Mouse (Mus musculus) midbrain, embryonic 10.5 days (tissue): ENCODE measurements around the gene Slk. TPM values are rescaled to one million over a fixed set of nuclear protein-coding genes. Genes with fewer than 3 reads are reported as not detected.
A peak's percentile ranks its signal among the peaks of the same experiment; 100 is the strongest.

ENCODE experiments used
- DNase-seq: peaks from one replicate; pipeline ENCODE4 v3.0.0-alpha.2; 2017; ENCODE audit warnings: low spot score
- H3K27ac ChIP-seq: fragments of 300-500 bp; sonication (generic); replicated peaks from 2 replicates; pipeline ENCODE4 v1.5.1; 2016; ENCODE audit warnings: mild to moderate bottlenecking
- H3K27me3 ChIP-seq: fragments of 300-500 bp; sonication (generic); 2 replicates; pipeline ENCODE4 v1.6.1; 2016; ENCODE audit warnings: low read depth, mild to moderate bottlenecking; ENCODE audit not compliant: poor library complexity, severe bottlenecking
- H3K36me3 ChIP-seq: fragments of 300-500 bp; sonication (generic); 2 replicates; pipeline ENCODE4 v1.6.1; 2016; ENCODE audit warnings: mild to moderate bottlenecking, moderate library complexity
- H3K4me1 ChIP-seq: fragments of 300-500 bp; sonication (generic); 2 replicates; pipeline ENCODE4 v1.6.1; 2016
- H3K4me3 ChIP-seq: fragments of 300-500 bp; sonication (generic); 2 replicates; pipeline ENCODE4 v1.5.1; 2016; ENCODE audit warnings: mild to moderate bottlenecking, moderate library complexity
- H3K9me3 ChIP-seq: fragments of 300-500 bp; sonication (generic); replicated peaks from 2 replicates; pipeline ENCODE4 v1.6.1; 2016; ENCODE audit warnings: mild to moderate bottlenecking
- WGBS: fragments of 180-500 bp; shearing (Covaris S2); methylation state at CpG from one replicate; pipeline ENCODE4 v1.1.7; 2016; 5-methylcytosine and 5-hydroxymethylcytosine counted together
- polyA plus RNA-seq: library from polyadenylated mRNA; unstranded; fragments of >200 nt; fragmentation: Nextera tagmentation; extraction: Ambion mirVana; gene quantifications from 2 replicates; pipeline ENCODE4 v1.2.1, GENCODE M21; 2016

Slk gene
- polyA plus RNA-seq, 1 experiment from 2014 or later = 7.0 TPM

DNA sequence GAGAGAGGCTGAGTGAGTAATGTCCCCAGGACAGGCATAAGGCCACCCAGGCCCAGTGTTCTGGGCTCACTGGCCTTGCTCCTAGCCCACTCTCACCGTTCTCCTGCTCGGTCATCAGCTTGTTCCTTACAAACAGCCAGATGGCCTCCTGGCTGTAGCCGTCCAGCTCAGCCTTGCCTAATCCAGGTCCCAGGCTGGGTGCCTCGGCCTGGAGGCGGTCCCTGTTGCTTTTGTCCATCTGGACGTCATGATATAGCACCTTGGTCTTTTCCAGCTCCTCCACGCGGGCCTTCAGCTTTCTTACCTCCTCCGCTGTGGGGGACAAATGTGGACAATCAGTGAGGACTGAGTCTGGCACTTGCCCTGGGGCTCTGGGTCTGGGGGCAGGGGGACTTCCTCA, 88.9 kb downstream of the Slk start:
- Histone ChIP-seq H3K4me3 (no peak overlapping the region), H3K36me3 (no peaks in the 10 kb centered on the region), H3K27ac (peak overlapping the region; percentile 1; the same call in 1 of the 2 replicates), H3K27me3 (no peaks in the 10 kb centered on the region), H3K9me3 (no peaks in the 10 kb centered on the region), H3K4me1 (peaks cover 18% of the 10 kb centered on the region)
- WGBS = 75% methylated on average over 9 of the region's 9 CpGs
- DNase-seq = no peak

DNA sequence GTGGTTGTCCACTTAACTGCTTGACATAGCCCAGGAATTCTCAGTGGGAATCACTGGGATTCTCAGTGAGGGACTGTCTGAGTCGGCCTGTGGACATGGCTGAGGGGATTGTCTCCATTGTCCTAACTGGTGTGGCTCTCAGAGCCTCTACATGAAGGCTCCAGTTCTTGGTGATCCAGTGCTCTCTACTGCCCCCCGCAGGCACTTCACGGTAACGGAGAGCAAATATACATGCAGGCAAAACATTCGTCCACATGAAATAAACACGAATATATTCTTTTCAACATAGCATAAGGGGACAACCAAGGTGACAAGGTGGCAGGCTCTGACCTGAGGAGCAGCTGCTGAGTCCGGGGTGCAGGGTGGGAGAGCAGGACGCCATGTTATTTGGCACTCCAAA, 94.9 kb downstream of the Slk start:
- H3K9me3 ChIP-seq = no peaks in the 10 kb centered on the region
- no peak overlapping the region for H3K4me3 ChIP-seq
- peak; percentile 50 for DNase-seq
- H3K27me3 ChIP-seq = no peaks in the 10 kb centered on the region
- no peaks in the 10 kb centered on the region for H3K36me3 ChIP-seq
- H3K27ac ChIP-seq = no peak overlapping the region
- peaks cover 8% of the 10 kb centered on the region for H3K4me1 ChIP-seq
- WGBS = 34% methylated on average over 8 of the region's 8 CpGs

DNA sequence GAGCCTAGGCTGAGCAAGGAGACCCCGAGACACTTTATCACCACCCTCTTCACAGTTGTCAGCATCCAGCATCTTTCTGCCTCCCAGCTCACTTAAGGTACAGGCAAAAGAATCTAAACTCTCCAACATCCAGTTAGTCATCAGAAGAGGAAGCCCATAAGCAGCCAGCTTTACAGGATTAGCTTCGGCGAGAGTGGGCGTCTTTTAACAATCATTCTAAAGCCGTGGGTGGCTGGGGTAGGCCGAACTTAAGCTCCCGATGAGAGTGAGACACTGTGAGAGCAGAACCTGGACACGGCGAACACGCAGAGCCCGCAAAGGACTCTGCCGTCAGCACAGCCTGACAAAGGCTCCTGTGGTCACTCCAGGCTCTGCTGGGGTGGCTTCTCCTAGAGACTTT, 99.2 kb downstream of the Slk start:
- no peaks in the 10 kb centered on the region for H3K36me3 ChIP-seq
- H3K9me3 ChIP-seq = no peaks in the 10 kb centered on the region
- no peaks in the 10 kb centered on the region for H3K27me3 ChIP-seq
- H3K4me3 ChIP-seq = no peak overlapping the region
- H3K27ac ChIP-seq = no peak overlapping the region
- 69% methylated on average over 12 of the region's 12 CpGs for WGBS
- H3K4me1 ChIP-seq = peaks cover 8% of the 10 kb centered on the region
- no peak for DNase-seq

DNA sequence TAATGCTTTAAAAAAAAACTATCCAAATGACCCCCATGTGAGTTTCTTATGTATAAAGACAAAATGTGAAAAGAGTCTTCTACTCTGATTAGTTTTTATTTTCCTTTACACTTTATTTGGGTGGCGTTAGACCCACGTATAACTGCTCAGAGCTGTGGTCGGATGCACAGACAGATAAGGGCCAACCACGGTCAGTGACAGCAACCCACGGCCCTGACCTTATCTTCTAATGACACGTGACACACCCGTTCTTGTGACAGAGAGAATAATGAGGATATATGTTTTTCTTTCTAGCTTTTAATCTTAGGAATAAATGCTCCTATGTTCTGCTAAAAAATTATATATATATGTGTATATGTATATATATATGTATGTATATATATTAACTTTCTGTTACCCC, 110.1 kb downstream of the Slk start:
- peaks cover 20% of the 10 kb centered on the region for H3K4me1 ChIP-seq
- DNase-seq = no peak
- no peak overlapping the region for H3K4me3 ChIP-seq
- H3K9me3 ChIP-seq = no peaks in the 10 kb centered on the region
- 86% methylated on average over 7 of the region's 7 CpGs for WGBS
- H3K36me3 ChIP-seq = no peaks in the 10 kb centered on the region
- H3K27ac ChIP-seq = no peak overlapping the region
- H3K27me3 ChIP-seq = peaks cover 26% of the 10 kb centered on the region

DNA sequence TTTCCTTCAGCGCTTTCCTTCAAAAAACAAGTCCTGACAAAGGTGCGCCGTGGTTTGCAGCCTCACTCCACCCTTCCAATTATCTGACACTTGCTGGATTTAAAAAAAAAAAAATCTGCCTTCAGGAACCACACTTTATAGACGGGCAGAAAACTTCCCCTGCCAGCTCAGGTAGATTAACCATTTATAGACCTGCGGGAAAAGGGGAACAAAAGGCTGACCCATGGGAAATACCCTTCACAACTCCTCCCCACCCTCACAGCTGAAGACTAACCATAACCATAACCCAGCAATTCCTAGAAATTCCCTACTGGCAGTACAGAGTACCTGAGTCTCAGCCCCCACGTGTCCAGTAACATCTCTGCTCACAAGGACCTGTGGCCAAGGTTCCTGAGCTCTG, 112.5 kb downstream of the Slk start, which contains the start of gene Col17a1:
TSS of gene Col17a1 (minus strand) at position 101 of the 400 bp plus-strand sequence.
- no peaks in the 10 kb centered on the region for H3K36me3 ChIP-seq
- H3K9me3 ChIP-seq = no peaks in the 10 kb centered on the region
- no peak for DNase-seq
- H3K4me1 ChIP-seq = peaks cover 15% of the 10 kb centered on the region
- H3K4me3 ChIP-seq = no peak within 1 kb of the TSS
- WGBS = 81% methylated on average over 6 of the region's 6 CpGs
- H3K27ac ChIP-seq = no peak within 1 kb of the TSS
- peaks cover 32% of the 10 kb centered on the region for H3K27me3 ChIP-seq

Other genes with a start within 250 kb of the Slk start
- 1.7 TPM in 2 replicates for gene Sh3pxd2a, start 115.3 kb upstream of the Slk start, polyA plus RNA-seq
- gene Stn1, start 42.2 kb upstream of the Slk start, polyA plus RNA-seq = 52.5 and 63.4 TPM in 2 replicates
- 0.17 and 0.31 TPM in 2 replicates for gene Col17a1, start 112.4 kb downstream of the Slk start, polyA plus RNA-seq
- gene Sfr1, start 152.0 kb downstream of the Slk start, polyA plus RNA-seq = 271 and 279 TPM in 2 replicates